Mouse (Mus musculus) kidney, embryonic 14.5 days (tissue): ENCODE results near the gene Arhgef19. TPM values are rescaled to one million over a fixed set of nuclear protein-coding genes. Genes with fewer than 3 reads are reported as not detected.
A peak's percentile ranks its signal among the peaks of the same experiment; 100 is the strongest.

Experiments used
- ATAC-seq: fragments of 200-750 bp; cut with Nextera tagmentation; 2 replicates; pipeline ENCODE4 v1.8.0; 2017; ENCODE audit warnings: moderate number of reproducible peaks, mild to moderate bottlenecking, moderate TSS enrichment, moderate library complexity; ENCODE audit not compliant: low FRiP score, low TSS enrichment
- H3K27ac ChIP-seq: fragments of 300-500 bp; sonication (generic); 2 replicates; pipeline ENCODE4 v1.5.1; 2014; ENCODE audit warnings: low read depth, mild to moderate bottlenecking, low read length, moderate library complexity, mixed read lengths
- H3K27me3 ChIP-seq: fragments of 300-500 bp; sonication (generic); 2 replicates; pipeline ENCODE4 v1.6.1; 2014; ENCODE audit warnings: mild to moderate bottlenecking, low read length; ENCODE audit not compliant: control insufficient read depth, insufficient read depth
- H3K36me3 ChIP-seq: fragments of 300-500 bp; sonication (generic); 2 replicates; pipeline ENCODE4 v1.6.1; 2014; ENCODE audit warnings: low read length, mixed read lengths; ENCODE audit not compliant: control insufficient read depth, insufficient read depth
- H3K4me1 ChIP-seq: fragments of 300-500 bp; sonication (generic); 2 replicates; pipeline ENCODE4 v1.6.1; 2014; ENCODE audit warnings: low read length, mixed read lengths; ENCODE audit not compliant: control insufficient read depth, insufficient read depth
- H3K4me2 ChIP-seq: fragments of 300-500 bp; sonication (generic); replicated peaks from 2 replicates; pipeline ENCODE4 v1.6.1; 2014; ENCODE audit warnings: low read depth, mild to moderate bottlenecking, low read length
- H3K4me3 ChIP-seq: fragments of 300-500 bp; sonication (generic); 2 replicates; pipeline ENCODE4 v1.5.1; 2014; ENCODE audit warnings: mild to moderate bottlenecking, low read length
- H3K9ac ChIP-seq: fragments of 300-500 bp; sonication (generic); 2 replicates; pipeline ENCODE4 v1.6.1; 2014; ENCODE audit warnings: low read depth, mild to moderate bottlenecking, low read length, moderate library complexity
- H3K9me3 ChIP-seq: fragments of 300-500 bp; sonication (generic); 2 replicates; pipeline ENCODE4 v1.6.1; 2016; ENCODE audit warnings: low read length; ENCODE audit not compliant: control insufficient read depth
- WGBS: fragments of 180-500 bp; shearing (Covaris S2); extraction: QIAGEN DNeasy Blood & Tissue Kit; methylation state at CpG from one replicate; pipeline ENCODE4 v1.1.7; 2014; 5-methylcytosine and 5-hydroxymethylcytosine counted together
- polyA plus RNA-seq: library from polyadenylated mRNA; unstranded; fragments of >200 nt; fragmentation: Nextera tagmentation; extraction: Ambion mirVana; gene quantifications from 2 replicates; pipeline ENCODE4 v1.2.1, GENCODE M21; 2014

Arhgef19 gene
- polyA plus RNA-seq, 1 experiment from 2014 or later: 7.4 TPM

DNA sequence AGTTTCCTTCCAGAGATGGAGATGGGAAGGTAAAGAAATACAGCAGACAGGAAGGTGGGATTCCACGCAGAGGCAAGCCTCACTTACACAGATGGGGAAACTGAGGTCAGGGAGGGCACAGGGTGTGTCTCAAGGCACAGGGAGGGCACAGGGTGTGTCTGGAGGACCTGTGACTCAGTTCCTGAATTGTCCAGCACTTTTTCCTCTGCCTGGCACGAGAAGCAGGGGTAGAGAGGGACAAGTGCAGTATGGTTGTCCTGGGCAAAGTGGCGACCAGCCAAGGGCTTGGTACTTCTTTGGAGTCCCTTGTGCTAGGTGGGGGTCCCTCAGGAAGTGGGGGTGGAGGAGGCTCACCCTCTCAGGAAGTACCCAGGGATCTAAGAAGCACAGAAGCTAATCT is 42.8 kb downstream of the Arhgef19 start:
- no peak for ATAC-seq
- no peak overlapping the region for H3K4me3 ChIP-seq
- H3K27ac ChIP-seq: no peak overlapping the region; the same call in 1 of the 2 replicates
- H3K4me1 ChIP-seq: peaks cover 58% of the 10 kb centered on the region
- H3K27me3 ChIP-seq: no peaks in the 10 kb centered on the region
- no peaks in the 10 kb centered on the region for H3K9me3 ChIP-seq
- 70% methylated on average over 3 of the region's 3 CpGs for WGBS
- H3K9ac ChIP-seq: no peak overlapping the region
- no peak overlapping the region for H3K4me2 ChIP-seq
- no peaks in the 10 kb centered on the region for H3K36me3 ChIP-seq

DNA sequence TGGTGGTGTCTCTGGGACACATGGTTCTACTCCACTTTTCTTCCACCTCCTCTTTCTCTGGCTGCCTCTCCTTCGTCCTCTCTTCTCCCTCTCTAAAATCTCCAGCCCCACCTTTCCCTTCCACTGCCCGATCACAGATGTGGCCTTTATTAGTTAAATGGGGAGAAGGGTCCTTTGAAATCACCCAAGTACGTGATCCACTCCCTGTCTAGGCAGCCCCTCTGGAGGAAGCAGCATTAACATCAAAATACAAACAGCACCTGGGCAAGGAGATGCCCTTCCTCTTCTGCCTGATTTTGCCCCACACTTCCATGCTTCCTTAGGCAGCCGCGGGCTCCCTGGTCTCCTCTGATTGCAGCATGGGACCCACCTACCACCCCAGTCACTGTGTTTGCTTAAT is 43.3 kb downstream of the Arhgef19 start:
- Histone ChIP-seq H3K4me2 (no peak overlapping the region), H3K9me3 (no peaks in the 10 kb centered on the region), H3K27ac (no peak overlapping the region), H3K27me3 (no peaks in the 10 kb centered on the region), H3K4me3 (no peak overlapping the region), H3K9ac (no peak overlapping the region), H3K4me1 (peaks cover 58% of the 10 kb centered on the region), H3K36me3 (no peaks in the 10 kb centered on the region)
- 54% methylated on average over 5 of the region's 5 CpGs for WGBS
- ATAC-seq: no peak

DNA sequence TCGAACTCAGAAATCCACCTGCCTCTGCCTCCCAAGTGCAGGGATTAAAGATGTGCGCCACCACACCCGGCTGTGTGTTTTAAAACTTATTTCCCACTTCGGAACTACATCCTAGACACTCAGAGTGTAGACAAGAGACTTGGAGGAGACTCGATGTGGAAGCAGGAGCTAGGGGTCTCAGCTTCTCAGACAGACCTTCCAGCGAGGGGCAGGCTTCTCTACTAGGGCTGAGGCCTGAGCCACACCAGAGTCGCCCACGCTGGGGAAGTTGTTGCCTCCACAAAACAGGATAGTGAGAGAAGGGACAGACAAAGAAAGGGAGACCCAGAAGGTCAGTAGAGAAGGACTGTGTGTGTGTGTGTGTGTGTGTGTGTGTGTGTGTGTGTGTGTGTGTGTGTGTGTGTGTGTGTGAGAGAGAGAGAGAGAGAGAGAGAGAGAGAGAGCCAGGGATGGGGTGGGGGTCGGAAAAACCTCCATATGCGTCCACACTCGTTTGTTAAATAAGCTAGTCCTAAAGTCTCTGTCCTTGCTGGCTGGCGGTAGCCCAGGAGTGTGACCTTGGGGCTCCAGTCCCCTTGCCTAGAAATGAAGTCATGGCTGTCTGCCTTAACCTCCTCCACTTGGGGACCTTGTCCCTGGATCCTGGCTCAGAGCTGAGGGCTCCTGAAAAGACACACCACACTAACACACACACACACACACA is 44.0 kb downstream of the Arhgef19 start:
- H3K9ac ChIP-seq: no peak overlapping the region
- no peak overlapping the region for H3K4me2 ChIP-seq
- 65% methylated on average over 12 of the region's 12 CpGs for WGBS
- H3K4me3 ChIP-seq: no peak overlapping the region
- H3K27ac ChIP-seq: no peak overlapping the region
- no peaks in the 10 kb centered on the region; the same call in 1 of the 2 replicates for H3K27me3 ChIP-seq
- no peak for ATAC-seq
- H3K36me3 ChIP-seq: no peaks in the 10 kb centered on the region
- H3K4me1 ChIP-seq: peaks cover 53% of the 10 kb centered on the region
- no peaks in the 10 kb centered on the region for H3K9me3 ChIP-seq

- H3K4me2 ChIP-seq: no peak overlapping the region
- H3K27me3 ChIP-seq: no peaks in the 10 kb centered on the region; the same call in 1 of the 2 replicates
- H3K9me3 ChIP-seq: no peaks in the 10 kb centered on the region
- H3K36me3 ChIP-seq: no peaks in the 10 kb centered on the region
- peaks cover 47% of the 10 kb centered on the region for H3K4me1 ChIP-seq
- H3K9ac ChIP-seq: no peak overlapping the region
- H3K27ac ChIP-seq: no peak overlapping the region
- no peak for ATAC-seq
- H3K4me3 ChIP-seq: no peak overlapping the region
- 22% methylated on average over 8 of the region's 8 CpGs for WGBS
Measured at GRCm38 (mm10) chr4:141283879-141284411, 44.6 kb downstream of the Arhgef19 start.

DNA sequence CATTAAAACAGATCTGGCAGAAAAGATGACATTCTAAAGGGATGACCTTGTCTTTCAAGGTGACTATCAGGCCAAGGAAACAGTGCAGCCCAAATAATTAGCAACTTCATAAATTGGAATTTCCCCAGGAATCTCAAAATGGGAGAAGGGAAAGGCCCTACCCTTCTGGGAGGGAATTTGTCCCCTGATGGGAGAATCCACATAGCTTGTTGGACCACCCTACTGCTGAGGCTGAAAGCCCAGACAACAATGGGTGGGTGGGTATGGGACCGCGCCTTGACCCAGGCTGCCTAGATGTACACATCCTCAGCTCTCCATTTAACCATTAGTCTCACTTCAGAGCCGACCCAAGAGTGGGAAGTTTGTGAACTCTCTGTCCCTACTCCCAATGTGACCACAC is 45.2 kb downstream of the Arhgef19 start:
- H3K27ac ChIP-seq: no peak overlapping the region
- peaks cover 42% of the 10 kb centered on the region for H3K4me1 ChIP-seq
- no peaks in the 10 kb centered on the region for H3K9me3 ChIP-seq
- H3K9ac ChIP-seq: no peak overlapping the region
- no peak overlapping the region for H3K4me3 ChIP-seq
- no peak for ATAC-seq
- WGBS: 77% methylated on average over 3 of the region's 3 CpGs
- H3K27me3 ChIP-seq: no peaks in the 10 kb centered on the region; the same call in 1 of the 2 replicates
- H3K36me3 ChIP-seq: no peaks in the 10 kb centered on the region
- H3K4me2 ChIP-seq: no peak overlapping the region

DNA sequence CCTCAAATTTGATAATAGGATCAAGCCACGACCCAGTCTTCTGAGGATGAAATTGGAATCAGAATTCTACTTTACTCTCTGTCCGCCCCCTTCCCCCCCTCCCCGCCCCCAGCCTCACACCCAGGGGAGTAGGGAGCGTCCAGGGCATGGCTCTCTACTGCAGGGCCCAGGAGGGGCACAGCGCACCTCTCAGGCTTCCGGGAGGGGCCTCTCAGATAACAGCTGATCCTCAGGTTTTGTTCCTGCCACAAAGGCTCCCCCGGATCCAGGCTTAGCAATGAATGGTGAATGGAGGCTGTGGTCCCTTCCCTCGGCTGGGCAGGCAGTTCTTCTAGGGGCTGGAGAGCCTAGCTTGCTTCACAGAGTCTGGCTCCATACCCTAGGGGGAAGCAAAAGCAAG is 45.8 kb downstream of the Arhgef19 start:
- Histone ChIP-seq H3K9me3 (no peaks in the 10 kb centered on the region), H3K27ac (no peak overlapping the region), H3K36me3 (no peaks in the 10 kb centered on the region), H3K27me3 (no peaks in the 10 kb centered on the region; the same call in 1 of the 2 replicates), H3K4me1 (peaks cover 42% of the 10 kb centered on the region), H3K9ac (no peak overlapping the region), H3K4me3 (no peak overlapping the region), H3K4me2 (no peak overlapping the region)
- no peak for ATAC-seq
- 28% methylated on average over 7 of the region's 8 CpGs for WGBS

- no peak overlapping the region for H3K4me3 ChIP-seq
- no peak overlapping the region for H3K27ac ChIP-seq
- peaks cover 35% of the 10 kb centered on the region for H3K4me1 ChIP-seq
Measured at GRCm38 (mm10) chr4:141286860-141287517, 47.7 kb downstream of the Arhgef19 start.

GRCm38 (mm10) chr4:141287518-141288004 is 48.3 kb downstream of the Arhgef19 start:
- Histone ChIP-seq H3K27ac (no peak overlapping the region), H3K9ac (peak overlapping the region; percentile 15; the same call in 1 of the 2 replicates), H3K4me2 (peak overlapping the region; percentile 28), H3K4me3 (no peak overlapping the region), H3K9me3 (no peaks in the 10 kb centered on the region), H3K4me1 (peaks cover 34% of the 10 kb centered on the region), H3K27me3 (peaks cover 15% of the 10 kb centered on the region), H3K36me3 (no peaks in the 10 kb centered on the region)
- ATAC-seq: no peak; the same call in 1 of the 2 replicates
- 6% methylated on average over 15 of the region's 15 CpGs for WGBS

More at GRCm38 (mm10) chr4:141286860-141287517, 47.7 kb downstream of the Arhgef19 start:
- peak; percentile 29; the same call in 1 of the 2 replicates for ATAC-seq
- WGBS: 9% methylated on average over 20 of the region's 20 CpGs
- no peaks in the 10 kb centered on the region for H3K36me3 ChIP-seq
- peaks cover 9% of the 10 kb centered on the region for H3K27me3 ChIP-seq
- no peaks in the 10 kb centered on the region for H3K9me3 ChIP-seq
- peak overlapping the region; percentile 28 for H3K4me2 ChIP-seq
- H3K9ac ChIP-seq: peak overlapping the region; percentile 15; the same call in 1 of the 2 replicates

- no peaks in the 10 kb centered on the region for H3K9me3 ChIP-seq
- H3K4me1 ChIP-seq: peaks cover 31% of the 10 kb centered on the region
- no peak overlapping the region for H3K9ac ChIP-seq
- no peak overlapping the region for H3K4me3 ChIP-seq
- H3K27ac ChIP-seq: no peak overlapping the region
- 45% methylated on average over 8 of the region's 8 CpGs for WGBS
- no peak for ATAC-seq
- peaks cover 15% of the 10 kb centered on the region for H3K27me3 ChIP-seq
- no peak overlapping the region for H3K4me2 ChIP-seq
- no peaks in the 10 kb centered on the region for H3K36me3 ChIP-seq
Measured at GRCm38 (mm10) chr4:141288152-141288551, 48.9 kb downstream of the Arhgef19 start.
